Mouse (Mus musculus): ENCODE data around the gene Gtf3c4. TPM values are rescaled to one million over a fixed set of nuclear protein-coding genes. Genes with fewer than 3 reads are reported as not detected.
A peak's percentile ranks its signal among the peaks of the same experiment; 100 is the strongest.

The Gtf3c4 gene
- polyA plus RNA-seq, 1 experiment: 15.7 TPM

GRCm38 (mm10) chr2:28798390-28798789, 41.8 kb downstream of the Gtf3c4 start:
- no peak for DNase-seq
- no peak overlapping the region for H3K4me3 ChIP-seq (replicated peaks; ENCODE audit: insufficient read depth, low read depth, low read length)
- 52% methylated on average over 3 of the region's 3 CpGs for WGBS
- H3K4me1 ChIP-seq (ENCODE audit: control insufficient read depth, insufficient read depth, low read length): peaks cover 11% of the 10 kb centered on the region
- H3K27ac ChIP-seq (ENCODE audit: insufficient read depth, low read length): no peak overlapping the region
- H3K27me3 ChIP-seq (ENCODE audit: control insufficient read depth, insufficient read depth, low read length): no peaks in the 10 kb centered on the region
- TF ChIP-seq CTCF (IDR thresholded peaks at IDR 0.05; ENCODE audit: borderline replicate concordance, insufficient read depth, low read depth, low read length) (no peak), POLR2A (IDR thresholded peaks at IDR 0.05; ENCODE audit: borderline replicate concordance, insufficient read depth, low read length) (no peak)

DNA sequence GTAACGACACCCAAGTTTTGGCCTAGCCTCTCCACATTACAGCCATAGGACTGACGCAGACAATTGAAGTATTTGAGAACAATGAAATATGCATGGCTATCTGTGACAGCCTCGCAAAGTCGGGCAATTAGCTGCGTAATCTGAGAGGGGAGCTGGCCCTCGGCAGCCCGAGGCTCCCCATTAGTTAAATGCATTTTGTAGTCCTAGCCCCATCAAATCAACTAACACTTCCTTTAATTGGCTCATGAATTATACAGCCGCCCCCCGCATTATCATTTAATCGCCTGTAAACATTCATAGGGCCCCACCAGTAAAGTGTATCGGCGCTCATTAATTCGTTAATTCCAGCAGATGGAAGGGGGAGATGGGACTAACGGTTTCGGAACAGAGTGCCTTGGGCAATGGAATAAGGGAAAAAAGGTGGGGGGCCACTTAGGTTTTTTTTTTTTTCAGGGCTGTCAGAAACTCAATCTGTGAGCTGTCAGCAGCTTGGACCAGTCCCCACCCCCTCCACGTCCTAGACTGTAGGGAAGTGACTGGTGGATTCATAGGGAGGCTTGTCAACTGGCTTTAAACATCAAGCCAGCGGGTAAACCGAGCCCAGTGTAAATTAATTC, 42.6 kb downstream of the Gtf3c4 start:
- TF ChIP-seq CTCF (IDR thresholded peaks at IDR 0.05; ENCODE audit: borderline replicate concordance, insufficient read depth, low read depth, low read length): no peak
- TF ChIP-seq POLR2A (IDR thresholded peaks at IDR 0.05; ENCODE audit: borderline replicate concordance, insufficient read depth, low read length): no peak
- Histone ChIP-seq H3K27ac (ENCODE audit: insufficient read depth, low read length) (no peak overlapping the region), H3K4me3 (replicated peaks; ENCODE audit: insufficient read depth, low read depth, low read length) (no peak overlapping the region), H3K27me3 (ENCODE audit: control insufficient read depth, insufficient read depth, low read length) (no peaks in the 10 kb centered on the region), H3K4me1 (ENCODE audit: control insufficient read depth, insufficient read depth, low read length) (peaks cover 3% of the 10 kb centered on the region)
- DNase-seq: no peak
- WGBS: 53% methylated on average over 18 of the region's 18 CpGs

DNA sequence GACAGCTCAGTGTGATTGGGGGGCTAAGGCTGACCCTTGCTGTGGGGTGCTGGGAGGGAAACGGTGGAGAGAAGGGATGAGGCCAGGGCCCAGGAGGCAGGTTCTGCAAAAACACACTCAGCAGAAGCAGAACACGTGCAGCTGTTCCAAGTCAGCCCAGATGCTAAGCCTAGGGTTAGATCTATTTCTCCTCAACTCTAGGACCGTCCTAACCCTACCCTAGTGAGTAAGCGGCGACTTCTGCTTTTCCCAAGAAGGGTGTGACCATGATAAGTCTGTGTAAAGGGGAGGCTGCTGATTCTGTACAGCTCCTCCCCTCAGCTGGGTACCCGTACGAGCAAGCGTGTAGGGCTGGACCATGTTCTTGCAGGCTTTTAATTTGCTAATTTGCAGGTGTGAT, 43.9 kb downstream of the Gtf3c4 start:
- WGBS: 70% methylated on average over 8 of the region's 8 CpGs
- no peak for DNase-seq
- TF ChIP-seq CTCF (IDR thresholded peaks at IDR 0.05; ENCODE audit: borderline replicate concordance, insufficient read depth, low read depth, low read length) (no peak), POLR2A (IDR thresholded peaks at IDR 0.05; ENCODE audit: borderline replicate concordance, insufficient read depth, low read length) (no peak)
- Histone ChIP-seq H3K4me1 (ENCODE audit: control insufficient read depth, insufficient read depth, low read length) (no peaks in the 10 kb centered on the region), H3K4me3 (replicated peaks; ENCODE audit: insufficient read depth, low read depth, low read length) (no peak overlapping the region), H3K27ac (ENCODE audit: insufficient read depth, low read length) (no peak overlapping the region), H3K27me3 (ENCODE audit: control insufficient read depth, insufficient read depth, low read length) (no peaks in the 10 kb centered on the region)

- no peaks in the 10 kb centered on the region for H3K4me1 ChIP-seq (ENCODE audit: control insufficient read depth, insufficient read depth, low read length)
- H3K27ac ChIP-seq (ENCODE audit: insufficient read depth, low read length): no peak overlapping the region
- H3K4me3 ChIP-seq (replicated peaks; ENCODE audit: insufficient read depth, low read depth, low read length): no peak overlapping the region
- H3K27me3 ChIP-seq (ENCODE audit: control insufficient read depth, insufficient read depth, low read length): no peaks in the 10 kb centered on the region
- DNase-seq: no peak
- WGBS: 85% methylated on average over 5 of the region's 5 CpGs
- no peak for TF ChIP-seq CTCF (IDR thresholded peaks at IDR 0.05; ENCODE audit: borderline replicate concordance, insufficient read depth, low read depth, low read length)
- no peak for TF ChIP-seq POLR2A (IDR thresholded peaks at IDR 0.05; ENCODE audit: borderline replicate concordance, insufficient read depth, low read length)
Observed at GRCm38 (mm10) chr2:28794623-28795022, 45.5 kb downstream of the Gtf3c4 start.

- Histone ChIP-seq H3K4me3 (replicated peaks; ENCODE audit: insufficient read depth, low read depth, low read length) (peak overlapping the region; percentile 46), H3K27ac (ENCODE audit: insufficient read depth, low read length) (no peak overlapping the region), H3K4me1 (ENCODE audit: control insufficient read depth, insufficient read depth, low read length) (no peaks in the 10 kb centered on the region), H3K27me3 (ENCODE audit: control insufficient read depth, insufficient read depth, low read length) (no peaks in the 10 kb centered on the region)
- WGBS: 27% methylated on average over 5 of the region's 6 CpGs
- peak; percentile 8 to 48 for DNase-seq
- no peak for TF ChIP-seq POLR2A (IDR thresholded peaks at IDR 0.05; ENCODE audit: borderline replicate concordance, insufficient read depth, low read length)
- no peak for TF ChIP-seq CTCF (IDR thresholded peaks at IDR 0.05; ENCODE audit: borderline replicate concordance, insufficient read depth, low read depth, low read length)
Observed at GRCm38 (mm10) chr2:28792931-28793610, 47.1 kb downstream of the Gtf3c4 start.

DNA sequence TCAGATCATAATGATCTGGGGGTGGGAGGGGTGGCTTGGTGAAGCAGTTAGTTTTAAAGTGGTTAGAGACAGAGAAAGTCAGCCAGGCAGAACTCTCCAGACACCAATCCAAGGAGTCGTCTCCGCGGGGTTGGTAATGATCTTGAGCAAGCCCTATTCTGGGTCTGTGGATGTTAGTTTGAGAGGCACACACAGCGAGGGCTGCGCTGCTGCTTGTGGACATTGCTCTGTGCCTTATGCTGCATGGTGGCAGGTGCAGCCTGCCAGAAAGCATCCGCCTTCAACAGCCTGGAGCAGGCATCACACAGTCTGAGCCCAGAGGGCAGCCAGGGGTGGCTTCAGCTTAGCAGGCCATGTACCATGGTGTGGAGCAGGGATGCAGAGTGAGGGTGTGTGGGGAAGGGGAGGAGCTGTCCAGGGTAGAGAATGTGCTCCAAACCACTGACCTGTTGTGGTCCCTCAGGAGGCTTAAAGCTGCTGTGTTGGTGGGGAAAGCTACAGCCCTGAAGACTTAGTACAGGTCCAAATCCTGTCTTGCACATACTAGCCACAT, 53.0 kb downstream of the Gtf3c4 start:
- WGBS: 35% methylated on average over 6 of the region's 6 CpGs
- DNase-seq: no peak
- TF ChIP-seq CTCF (IDR thresholded peaks at IDR 0.05; ENCODE audit: borderline replicate concordance, insufficient read depth, low read depth, low read length) (no peak), POLR2A (IDR thresholded peaks at IDR 0.05; ENCODE audit: borderline replicate concordance, insufficient read depth, low read length) (no peak)
- Histone ChIP-seq H3K27ac (ENCODE audit: insufficient read depth, low read length) (no peak overlapping the region), H3K4me3 (replicated peaks; ENCODE audit: insufficient read depth, low read depth, low read length) (no peak overlapping the region), H3K27me3 (ENCODE audit: control insufficient read depth, insufficient read depth, low read length) (no peaks in the 10 kb centered on the region), H3K4me1 (ENCODE audit: control insufficient read depth, insufficient read depth, low read length) (no peaks in the 10 kb centered on the region)

- Histone ChIP-seq H3K4me1 (ENCODE audit: control insufficient read depth, insufficient read depth, low read length) (no peaks in the 10 kb centered on the region), H3K27me3 (ENCODE audit: control insufficient read depth, insufficient read depth, low read length) (no peaks in the 10 kb centered on the region), H3K27ac (ENCODE audit: insufficient read depth, low read length) (no peak overlapping the region), H3K4me3 (replicated peaks; ENCODE audit: insufficient read depth, low read depth, low read length) (no peak overlapping the region)
- no peak for DNase-seq
- 65% methylated on average over 16 of the region's 16 CpGs for WGBS
- TF ChIP-seq CTCF (IDR thresholded peaks at IDR 0.05; ENCODE audit: borderline replicate concordance, insufficient read depth, low read depth, low read length) (no peak), POLR2A (IDR thresholded peaks at IDR 0.05; ENCODE audit: borderline replicate concordance, insufficient read depth, low read length) (no peak)
Observed at GRCm38 (mm10) chr2:28786355-28787066, 53.6 kb downstream of the Gtf3c4 start.
